Mouse (Mus musculus) hindbrain, embryonic 12.5 days (tissue): ENCODE data around the gene Ebf3. TPM values are rescaled to one million over a fixed set of nuclear protein-coding genes. Genes with fewer than 3 reads are reported as not detected.

Source experiments
- ATAC-seq: fragments of 200-750 bp; cut with Nextera tagmentation; 2 replicates; pipeline ENCODE4 v1.8.0; 2017; ENCODE audit warnings: moderate TSS enrichment; ENCODE audit not compliant: low FRiP score
- H3K27ac ChIP-seq: fragments of 300-500 bp; sonication (generic); 2 replicates; pipeline ENCODE4 v1.5.1; 2016; ENCODE audit warnings: mild to moderate bottlenecking
- H3K27me3 ChIP-seq: fragments of 300-500 bp; sonication (generic); 2 replicates; pipeline ENCODE4 v1.6.1; 2016; ENCODE audit warnings: mild to moderate bottlenecking
- H3K36me3 ChIP-seq: fragments of 300-500 bp; sonication (generic); 2 replicates; pipeline ENCODE4 v1.6.1; 2016; ENCODE audit warnings: mild to moderate bottlenecking
- H3K4me1 ChIP-seq: fragments of 300-500 bp; sonication (generic); 2 replicates; pipeline ENCODE4 v1.6.1; 2016
- H3K4me2 ChIP-seq: fragments of 300-500 bp; sonication (generic); replicated peaks from 2 replicates; pipeline ENCODE4 v1.6.1; 2016; ENCODE audit warnings: mild to moderate bottlenecking
- H3K4me3 ChIP-seq: fragments of 300-500 bp; sonication (generic); 2 replicates; pipeline ENCODE4 v1.5.1; 2016; ENCODE audit warnings: mild to moderate bottlenecking
- H3K9ac ChIP-seq: fragments of 300-500 bp; sonication (generic); 2 replicates; pipeline ENCODE4 v1.6.1; 2016; ENCODE audit warnings: mild to moderate bottlenecking, moderate library complexity
- H3K9me3 ChIP-seq: fragments of 300-500 bp; sonication (generic); replicated peaks from 2 replicates; pipeline ENCODE4 v1.6.1; 2016; ENCODE audit warnings: mild to moderate bottlenecking
- WGBS: fragments of 180-500 bp; shearing (Covaris S2); methylation state at CpG from one replicate; pipeline ENCODE4 v1.1.7; 2016; 5-methylcytosine and 5-hydroxymethylcytosine counted together
- polyA plus RNA-seq: library from polyadenylated mRNA; unstranded; fragments of >200 nt; fragmentation: Nextera tagmentation; extraction: Ambion mirVana; gene quantifications from 2 replicates; pipeline ENCODE4 v1.2.1, GENCODE M21; 2016

Ebf3 gene
- polyA plus RNA-seq, 1 experiment from 2014 or later = 23.0 TPM

- under 1% methylated on average over 45 of the region's 49 CpGs for WGBS
Observed at GRCm38 (mm10) chr7:137310091-137310761, 4.0 kb downstream of the Ebf3 start.

DNA sequence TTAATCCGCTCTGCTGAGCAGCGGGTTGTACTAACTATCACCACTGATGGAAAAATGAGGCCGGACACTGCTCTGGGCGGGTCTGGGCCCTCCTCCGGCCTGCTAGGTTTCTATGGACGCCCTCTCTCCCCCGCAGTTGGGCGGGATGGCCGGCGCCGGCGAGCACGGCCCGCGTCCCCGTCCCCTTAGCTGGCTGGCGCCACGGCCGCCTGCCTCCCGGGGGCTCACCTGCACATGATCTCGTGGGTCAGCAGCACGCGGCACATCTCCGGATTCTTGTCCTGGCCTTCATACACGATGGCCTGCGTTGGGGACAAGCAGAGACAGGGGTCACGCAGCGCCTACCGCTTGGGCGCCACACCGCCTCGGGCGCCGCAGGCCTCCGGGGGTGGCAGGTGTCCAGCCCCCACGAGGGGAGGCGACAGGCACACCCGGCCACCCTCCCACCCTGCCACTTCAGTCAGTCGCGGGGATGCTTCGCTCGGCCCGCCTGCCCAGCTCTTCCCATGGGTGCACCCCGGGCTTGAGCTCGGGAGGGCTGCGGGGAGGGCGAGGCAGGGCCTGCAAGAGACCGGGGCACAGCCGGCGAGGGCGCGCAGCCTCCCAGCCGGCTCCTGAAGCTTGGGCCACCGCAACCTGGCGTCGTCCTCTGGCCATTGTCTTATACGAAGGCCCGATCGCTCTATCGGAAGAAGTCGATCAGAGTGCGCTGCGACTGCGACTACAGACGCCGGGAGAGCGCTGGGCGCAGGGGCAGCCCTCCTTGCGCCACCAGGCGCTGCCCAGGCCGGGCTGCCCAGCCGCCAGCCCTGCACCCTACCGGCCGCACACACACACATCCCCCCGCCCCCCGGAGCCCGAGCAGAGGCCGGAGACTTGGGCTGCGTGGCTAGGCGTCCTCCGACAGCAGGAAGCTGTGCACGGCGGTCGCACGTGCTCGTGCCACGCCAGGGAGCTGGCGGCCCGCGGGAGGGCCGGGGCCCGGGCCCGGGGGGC, 4.9 kb downstream of the Ebf3 start:
- peak; percentile 49 for ATAC-seq
- Histone ChIP-seq H3K9me3 (no peaks in the 10 kb centered on the region), H3K4me2 (peak overlapping the region; percentile 89), H3K4me3 (peak overlapping the region; percentile 91), H3K4me1 (peaks cover 38% of the 10 kb centered on the region), H3K27ac (peak overlapping the region; percentile 94), H3K9ac (peak overlapping the region; percentile 97), H3K36me3 (0 out of 2 replicates have a peak, but pooled peaks cover 5% of the 10 kb centered on the region), H3K27me3 (peaks cover 12% of the 10 kb centered on the region; the same call in 1 of the 2 replicates)
- WGBS = under 1% methylated on average over 93 of the region's 93 CpGs

More at GRCm38 (mm10) chr7:137310091-137310761, 4.0 kb downstream of the Ebf3 start:
- H3K4me3 ChIP-seq = peak overlapping the region; percentile 91
- H3K27ac ChIP-seq = peak overlapping the region; percentile 94
- no peaks in the 10 kb centered on the region for H3K9me3 ChIP-seq
- H3K4me1 ChIP-seq = peaks cover 36% of the 10 kb centered on the region
- 0 out of 2 replicates have a peak, but pooled peaks cover 5% of the 10 kb centered on the region for H3K36me3 ChIP-seq
- peak overlapping the region; percentile 97 for H3K9ac ChIP-seq
- peak overlapping the region; percentile 89 for H3K4me2 ChIP-seq
- no peak for ATAC-seq
- H3K27me3 ChIP-seq = peaks cover 19% of the 10 kb centered on the region; the same call in 1 of the 2 replicates

DNA sequence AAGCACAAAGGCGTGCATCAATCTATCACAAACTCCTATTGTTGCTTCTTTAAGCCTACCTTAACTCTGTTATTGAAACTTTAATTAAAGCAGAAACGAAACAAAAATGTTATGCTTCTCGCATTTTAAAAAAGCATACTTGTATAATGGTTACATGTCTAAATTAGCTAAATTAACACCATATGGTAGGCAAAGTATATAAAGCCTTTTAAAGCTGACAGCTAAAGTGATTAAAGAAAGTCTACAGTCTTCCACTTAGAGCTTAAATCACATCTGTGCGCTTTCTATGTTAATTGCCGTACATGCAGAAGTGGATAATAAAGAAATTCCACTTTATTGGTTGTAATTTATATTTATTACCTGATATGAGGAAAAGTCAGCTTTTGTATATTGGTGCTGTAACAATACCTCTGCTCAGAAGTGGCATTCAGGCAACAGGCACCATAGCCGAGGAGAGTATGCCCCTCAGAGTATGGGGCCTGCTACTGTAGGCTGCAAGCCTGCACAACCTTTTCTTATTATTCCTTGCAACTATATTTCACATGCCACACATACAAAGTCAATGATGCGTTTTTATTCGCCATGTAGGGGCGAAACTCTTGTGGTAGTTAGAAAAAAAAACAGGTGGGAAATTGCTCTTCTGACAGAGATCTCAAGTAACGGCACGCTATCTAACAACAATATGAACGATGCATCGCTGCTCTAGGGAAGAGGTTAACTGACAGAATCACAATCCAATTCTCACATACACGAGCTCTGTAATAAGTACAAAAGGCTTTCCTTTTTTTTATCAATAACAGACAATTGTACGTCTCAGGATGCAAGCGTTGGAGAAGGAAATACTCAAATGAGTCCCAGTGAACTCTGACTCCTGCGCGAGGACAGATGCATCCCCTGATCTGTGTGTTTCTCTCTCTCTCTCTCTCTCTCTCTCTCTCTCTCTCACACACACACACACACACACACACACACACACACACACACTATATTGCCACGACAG, 5.9 kb downstream of the Ebf3 start:
- H3K4me2 ChIP-seq = peak overlapping the region; percentile 89
- peak overlapping the region; percentile 91 for H3K4me3 ChIP-seq
- no peak for ATAC-seq
- peaks cover 48% of the 10 kb centered on the region for H3K4me1 ChIP-seq
- H3K9me3 ChIP-seq = no peaks in the 10 kb centered on the region
- H3K27me3 ChIP-seq = peaks cover 12% of the 10 kb centered on the region; the same call in 1 of the 2 replicates
- H3K9ac ChIP-seq = peak overlapping the region; percentile 97
- WGBS = 18% methylated on average over 19 of the region's 19 CpGs
- H3K36me3 ChIP-seq = 0 out of 2 replicates have a peak, but pooled peaks cover 5% of the 10 kb centered on the region
- H3K27ac ChIP-seq = peak overlapping the region; percentile 94

GRCm38 (mm10) chr7:137307131-137307530, 7.1 kb downstream of the Ebf3 start:
- Histone ChIP-seq H3K4me1 (peaks cover 50% of the 10 kb centered on the region), H3K9ac (peak overlapping the region; percentile 56), H3K9me3 (no peaks in the 10 kb centered on the region), H3K4me3 (peak overlapping the region; percentile 15), H3K27me3 (peaks cover 12% of the 10 kb centered on the region; the same call in 1 of the 2 replicates), H3K36me3 (0 out of 2 replicates have a peak, but pooled peaks cover 5% of the 10 kb centered on the region), H3K4me2 (peak overlapping the region; percentile 43), H3K27ac (peak overlapping the region; percentile 67; the same call in 1 of the 2 replicates)
- no peak for ATAC-seq
- 8% methylated on average over 8 of the region's 8 CpGs for WGBS

GRCm38 (mm10) chr7:137306127-137306526, 8.1 kb downstream of the Ebf3 start:
- no peaks in the 10 kb centered on the region for H3K9me3 ChIP-seq
- H3K27me3 ChIP-seq = peaks cover 12% of the 10 kb centered on the region; the same call in 1 of the 2 replicates
- peak overlapping the region; percentile 43 for H3K4me2 ChIP-seq
- peak overlapping the region; percentile 46; the same call in 1 of the 2 replicates for H3K9ac ChIP-seq
- H3K4me1 ChIP-seq = peaks cover 60% of the 10 kb centered on the region
- H3K27ac ChIP-seq = peak overlapping the region; percentile 67
- peak overlapping the region; percentile 15 for H3K4me3 ChIP-seq
- 26% methylated on average over 9 of the region's 9 CpGs for WGBS
- no peak for ATAC-seq
- H3K36me3 ChIP-seq = 0 out of 2 replicates have a peak, but pooled peaks cover 5% of the 10 kb centered on the region

- Histone ChIP-seq H3K4me2 (peak overlapping the region; percentile 43), H3K36me3 (no peaks in the 10 kb centered on the region), H3K4me3 (peak overlapping the region; percentile 22), H3K9me3 (no peaks in the 10 kb centered on the region), H3K9ac (peak overlapping the region; percentile 38), H3K27me3 (peaks cover 3% of the 10 kb centered on the region; the same call in 1 of the 2 replicates), H3K4me1 (peaks cover 71% of the 10 kb centered on the region), H3K27ac (peak overlapping the region; percentile 85)
- ATAC-seq = peak; percentile 62
- 28% methylated on average over 10 of the region's 10 CpGs for WGBS
Observed at GRCm38 (mm10) chr7:137303776-137304171, 10.5 kb downstream of the Ebf3 start.

- Histone ChIP-seq H3K27ac (peak overlapping the region; percentile 85), H3K4me3 (peak overlapping the region; percentile 22), H3K4me2 (peak overlapping the region; percentile 43), H3K9ac (peak overlapping the region; percentile 38; the same call in 1 of the 2 replicates), H3K4me1 (peaks cover 77% of the 10 kb centered on the region), H3K36me3 (no peaks in the 10 kb centered on the region), H3K9me3 (no peaks in the 10 kb centered on the region), H3K27me3 (peaks cover 3% of the 10 kb centered on the region; the same call in 1 of the 2 replicates)
- ATAC-seq = no peak
- 9% methylated on average over 10 of the region's 10 CpGs for WGBS
Observed at GRCm38 (mm10) chr7:137302961-137303775, 11.1 kb downstream of the Ebf3 start.

GRCm38 (mm10) chr7:137302161-137302560, 12.1 kb downstream of the Ebf3 start:
- H3K9ac ChIP-seq = no peak overlapping the region
- H3K4me3 ChIP-seq = no peak overlapping the region
- no peaks in the 10 kb centered on the region for H3K9me3 ChIP-seq
- H3K27me3 ChIP-seq = 0 out of 2 replicates have a peak, but pooled peaks cover 3% of the 10 kb centered on the region
- 58% methylated on average over 5 of the region's 5 CpGs for WGBS
- no peaks in the 10 kb centered on the region for H3K36me3 ChIP-seq
- ATAC-seq = no peak
- peak overlapping the region; percentile 43 for H3K4me2 ChIP-seq
- H3K4me1 ChIP-seq = peaks cover 85% of the 10 kb centered on the region
- peak overlapping the region; percentile 85 for H3K27ac ChIP-seq

- H3K36me3 ChIP-seq = no peaks in the 10 kb centered on the region
- H3K27ac ChIP-seq = peak overlapping the region; percentile 85
- peak overlapping the region; percentile 43 for H3K4me2 ChIP-seq
- WGBS = 34% methylated on average over 15 of the region's 15 CpGs
- no peaks in the 10 kb centered on the region for H3K9me3 ChIP-seq
- peak overlapping the region; percentile 17 for H3K4me3 ChIP-seq
- H3K4me1 ChIP-seq = peaks cover 88% of the 10 kb centered on the region
- H3K9ac ChIP-seq = peak overlapping the region; percentile 50
- peak; percentile 57 for ATAC-seq
- 0 out of 2 replicates have a peak, but pooled peaks cover 3% of the 10 kb centered on the region for H3K27me3 ChIP-seq
Observed at GRCm38 (mm10) chr7:137301329-137301751, 12.9 kb downstream of the Ebf3 start.

GRCm38 (mm10) chr7:137300826-137301225, 13.4 kb downstream of the Ebf3 start:
- 43% methylated on average over 6 of the region's 6 CpGs for WGBS
- Histone ChIP-seq H3K36me3 (no peaks in the 10 kb centered on the region), H3K4me3 (no peak overlapping the region), H3K27me3 (0 out of 2 replicates have a peak, but pooled peaks cover 3% of the 10 kb centered on the region), H3K9ac (no peak overlapping the region), H3K4me1 (peaks cover 89% of the 10 kb centered on the region), H3K9me3 (no peaks in the 10 kb centered on the region), H3K4me2 (peak overlapping the region; percentile 43), H3K27ac (peak overlapping the region; percentile 85)
- no peak for ATAC-seq
